ENCODE assay signal across 18 mouse cellular contexts in the genomic region with DNA sequence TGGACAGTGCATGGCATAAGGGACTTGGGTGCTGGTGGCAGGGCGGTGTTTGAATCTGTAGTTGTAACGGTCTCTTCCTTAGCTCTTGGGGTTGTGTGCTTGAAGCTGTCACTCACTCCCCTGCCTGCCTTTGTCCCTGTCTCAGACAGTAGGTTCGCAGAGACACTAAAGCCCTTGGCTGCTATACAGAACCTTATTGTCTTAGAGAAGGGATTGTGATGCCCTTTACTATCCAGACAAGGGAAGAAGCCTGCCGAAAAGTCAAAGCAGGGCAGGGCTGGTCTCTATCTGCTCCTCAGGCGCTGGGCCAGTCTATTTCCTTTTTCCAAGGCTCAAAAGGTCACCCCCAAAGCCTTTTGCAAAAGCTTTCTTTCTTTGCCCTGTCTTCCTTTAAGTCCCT.
DNase-seq lines count a peak whose midpoint lies in the region; ATAC-seq lines count a peak whose summit lies in the region.
"Had no signal": no experiment of that assay in that cellular context is flagged by ENCODE, and none has a peak within 500 bp of the region (broad histone marks: within the 10 kb centered on the region; RNA-seq: fewer than 3 reads in every experiment).

No protein-coding gene starts in this region.

- H3K4me2 ChIP-seq in heart, embryonic 15.5 days, result no peak overlapping the region; the same call in 1 of the 2 replicates
- no peak overlapping the region for H3K4me2 ChIP-seq in heart, embryonic 11.5 days
- H3K4me2 ChIP-seq in forebrain, embryonic 16.5 days (ENCODE audit: low read length), result peak overlapping the region; percentile 16; the same call in 1 of the 2 replicates
- H3K4me2 ChIP-seq in hindbrain, embryonic 16.5 days (ENCODE audit: low read length), result no peak overlapping the region
- H3K4me2 ChIP-seq in midbrain, embryonic 16.5 days (ENCODE audit: low read length), result no peak overlapping the region
- H3K4me2 ChIP-seq: embryonic facial prominence, embryonic 12.5 days; intestine, embryonic 15.5 days; kidney, embryonic 15.5 days; limb, embryonic 12.5 days had no signal

- WGBS in heart, embryonic 15.5 days, result 38% methylated on average over 5 of the region's 5 CpGs
- WGBS in heart, embryonic 11.5 days (ENCODE audit: insufficient replicate concordance), result 29% methylated on average over 5 of the region's 5 CpGs
- 19% methylated on average over 5 of the region's 5 CpGs for WGBS in forebrain, embryonic 16.5 days
- whole genome bisulfite sequencing in hindbrain, embryonic 16.5 days, result 20% methylated on average over 5 of the region's 5 CpGs
- WGBS in midbrain, embryonic 16.5 days, result 8% methylated on average over 5 of the region's 5 CpGs

- H3K9ac ChIP-seq in heart, embryonic 15.5 days, result no peak overlapping the region
- H3K9ac ChIP-seq in heart, embryonic 11.5 days (ENCODE audit: low read depth, low read length), result no peak overlapping the region
- 0 out of 2 replicates have a peak overlapping the region, but pooled peaks have one; percentile 4 for H3K9ac ChIP-seq in forebrain, embryonic 16.5 days (replicated peaks; ENCODE audit: low read depth, low read length)
- no peak overlapping the region for H3K9ac ChIP-seq in hindbrain, embryonic 16.5 days (ENCODE audit: low read depth, low read length)
- H3K9ac ChIP-seq in midbrain, embryonic 16.5 days (ENCODE audit: low read depth, low read length), result no peak overlapping the region
- H3K9ac ChIP-seq: embryonic facial prominence, embryonic 12.5 days; intestine, embryonic 15.5 days; kidney, embryonic 15.5 days; limb, embryonic 12.5 days; liver, embryonic 14.5 days had no signal

- no peaks in the 10 kb centered on the region for H3K27me3 ChIP-seq in heart, embryonic 15.5 days
- no peaks in the 10 kb centered on the region; the same call in 1 of the 2 replicates for H3K27me3 ChIP-seq in heart, embryonic 11.5 days (ENCODE audit: control insufficient read depth, insufficient read depth, low read length)
- H3K27me3 ChIP-seq in forebrain, embryonic 16.5 days (replicated peaks; ENCODE audit: control insufficient read depth, insufficient read depth, low read length), result no peaks in the 10 kb centered on the region
- H3K27me3 ChIP-seq in hindbrain, embryonic 16.5 days (replicated peaks; ENCODE audit: control insufficient read depth, insufficient read depth, low read length), result no peaks in the 10 kb centered on the region
- H3K27me3 ChIP-seq in midbrain, embryonic 16.5 days (ENCODE audit: control insufficient read depth, insufficient read depth, low read depth, low read length), result no peaks in the 10 kb centered on the region
- H3K27me3 ChIP-seq: embryonic facial prominence, embryonic 12.5 days; intestine, embryonic 15.5 days; kidney, embryonic 15.5 days had no signal

- no peak for DNase-seq in thymus, postnatal 10 days (ENCODE audit: low spot score in 2 of 2)
- DNase-seq in adrenal gland, adult 2 months, result no peak
- no peak for DNase-seq in urinary bladder, adult 2 months (ENCODE audit: low spot score)
- DNase-seq: adrenal gland, adult 8-10 months; heart, adult 2 months; heart, postnatal 14 days; thymus, adult 18-20 months had no signal

- H3K4me1 ChIP-seq in heart, embryonic 15.5 days (replicated peaks), result peaks cover 11% of the 10 kb centered on the region
- 0 out of 2 replicates have a peak, but pooled peaks cover 5% of the 10 kb centered on the region for H3K4me1 ChIP-seq in heart, embryonic 11.5 days (ENCODE audit: control insufficient read depth, insufficient read depth, low read length)
- H3K4me1 ChIP-seq in forebrain, embryonic 16.5 days (replicated peaks; ENCODE audit: control insufficient read depth, insufficient read depth, low read length), result peaks cover 22% of the 10 kb centered on the region
- H3K4me1 ChIP-seq in hindbrain, embryonic 16.5 days (ENCODE audit: control insufficient read depth, insufficient read depth, low read depth, low read length), result peaks cover 12% of the 10 kb centered on the region
- peaks cover 9% of the 10 kb centered on the region for H3K4me1 ChIP-seq in midbrain, embryonic 16.5 days (ENCODE audit: control insufficient read depth, insufficient read depth, low read length)
- H3K4me1 ChIP-seq: embryonic facial prominence, embryonic 12.5 days; intestine, embryonic 15.5 days; kidney, embryonic 15.5 days; limb, embryonic 12.5 days had no signal

- H3K27ac ChIP-seq in heart, embryonic 15.5 days, result 0 out of 2 replicates have a peak overlapping the region, but pooled peaks have one; percentile 24
- no peak overlapping the region for H3K27ac ChIP-seq in heart, embryonic 11.5 days (ENCODE audit: low read depth, low read length)
- peak overlapping the region; percentile 88 for H3K27ac ChIP-seq in forebrain, embryonic 16.5 days (ENCODE audit: low read length)
- H3K27ac ChIP-seq in hindbrain, embryonic 16.5 days (ENCODE audit: low read depth, low read length), result peak overlapping the region; percentile 57
- H3K27ac ChIP-seq in midbrain, embryonic 16.5 days (ENCODE audit: low read length), result peak overlapping the region; percentile 71
- H3K27ac ChIP-seq: embryonic facial prominence, embryonic 12.5 days; heart, adult 2 months; intestine, embryonic 15.5 days; kidney, embryonic 15.5 days; limb, embryonic 12.5 days; liver, embryonic 14.5 days had no signal

- ATAC-seq in heart, embryonic 15.5 days (replicated peaks; ENCODE audit: insufficient number of reproducible peaks, insufficient read depth, low FRiP score, low read depth), result no peak
- no peak for ATAC-seq in heart, embryonic 11.5 days (replicated peaks; ENCODE audit: insufficient number of reproducible peaks, low FRiP score, low TSS enrichment)
- ATAC-seq in forebrain, embryonic 16.5 days, result peak; percentile 27
- ATAC-seq in hindbrain, embryonic 16.5 days, result no peak; the same call in 1 of the 2 replicates
- ATAC-seq in midbrain, embryonic 16.5 days, result peak; percentile 65
- ATAC-seq: intestine, embryonic 15.5 days; lung, postnatal 0 days had no signal

- no peak overlapping the region for H3K4me3 ChIP-seq in heart, embryonic 15.5 days
- H3K4me3 ChIP-seq in heart, embryonic 11.5 days (ENCODE audit: low read depth, low read length), result no peak overlapping the region
- H3K4me3 ChIP-seq in forebrain, embryonic 16.5 days (replicated peaks; ENCODE audit: low read length), result no peak overlapping the region
- H3K4me3 ChIP-seq in hindbrain, embryonic 16.5 days (ENCODE audit: low read length), result no peak overlapping the region
- no peak overlapping the region for H3K4me3 ChIP-seq in midbrain, embryonic 16.5 days (ENCODE audit: low read depth, low read length)
- H3K4me3 ChIP-seq: embryonic facial prominence, embryonic 12.5 days; heart, adult 2 months; intestine, embryonic 15.5 days; kidney, embryonic 15.5 days; limb, embryonic 12.5 days had no signal

- no peaks in the 10 kb centered on the region for H3K36me3 ChIP-seq in heart, embryonic 15.5 days
- H3K36me3 ChIP-seq in heart, embryonic 11.5 days (ENCODE audit: control insufficient read depth, insufficient read depth, low read length), result no peaks in the 10 kb centered on the region
- no peaks in the 10 kb centered on the region for H3K36me3 ChIP-seq in forebrain, embryonic 16.5 days (ENCODE audit: control insufficient read depth, insufficient read depth)
- no peaks in the 10 kb centered on the region for H3K36me3 ChIP-seq in hindbrain, embryonic 16.5 days (ENCODE audit: control insufficient read depth, insufficient read depth, low read length)
- H3K36me3 ChIP-seq in midbrain, embryonic 16.5 days (ENCODE audit: control insufficient read depth, insufficient read depth, low read length), result no peaks in the 10 kb centered on the region
- H3K36me3 ChIP-seq: embryonic facial prominence, embryonic 12.5 days; intestine, embryonic 15.5 days; kidney, embryonic 15.5 days; limb, embryonic 12.5 days had no signal

- H3K9me3 ChIP-seq in heart, embryonic 15.5 days (replicated peaks), result no peaks in the 10 kb centered on the region
- no peaks in the 10 kb centered on the region for H3K9me3 ChIP-seq in heart, embryonic 11.5 days (replicated peaks; ENCODE audit: control insufficient read depth, low read length)
- no peaks in the 10 kb centered on the region for H3K9me3 ChIP-seq in forebrain, embryonic 16.5 days (ENCODE audit: control insufficient read depth, low read length)
- H3K9me3 ChIP-seq in hindbrain, embryonic 16.5 days (ENCODE audit: control insufficient read depth, low read length), result peaks cover 4% of the 10 kb centered on the region; the same call in 1 of the 2 replicates
- H3K9me3 ChIP-seq in midbrain, embryonic 16.5 days (replicated peaks; ENCODE audit: control insufficient read depth, low read length, poor library complexity, severe bottlenecking), result no peaks in the 10 kb centered on the region
- H3K9me3 ChIP-seq: embryonic facial prominence, embryonic 12.5 days; intestine, embryonic 15.5 days; limb, embryonic 12.5 days had no signal

Comparison
In these comparisons a context has a peak if more than half of its experiments do, and no peak if none do; other contexts are left out.
1. ATAC-seq: peak in forebrain, embryonic 16.5 days (single experiment) and midbrain, embryonic 16.5 days (single experiment); none in heart, embryonic 15.5 days (single experiment), heart, embryonic 11.5 days (single experiment) and hindbrain, embryonic 16.5 days (single experiment).